ENCODE assay signal across 11 mouse cellular contexts in genomic region chr8:122737071-122737470, GRCm38 (mm10). TPM values are rescaled to one million over a fixed set of nuclear protein-coding genes. Genes with fewer than 3 reads are reported as not detected.
DNase-seq lines count a peak whose midpoint lies in the region; ATAC-seq and TF ChIP-seq lines count a peak whose summit lies in the region.
"Had no signal": no experiment of that assay in that cellular context is flagged by ENCODE, and none has a peak within 500 bp of the region (broad histone marks: within the 10 kb centered on the region; RNA-seq: fewer than 3 reads in every experiment).

No protein-coding gene starts in this region.

- H3K27me3 ChIP-seq in lung, embryonic 14.5 days (ENCODE audit: insufficient read depth, low read length), result 0 out of 2 replicates have a peak, but pooled peaks cover 2% of the 10 kb centered on the region
- H3K27me3 ChIP-seq in forebrain, embryonic 15.5 days, result no peaks in the 10 kb centered on the region

- no peak for TF ChIP-seq CTCF in lung, embryonic 14.5 days (IDR thresholded peaks at IDR 0.05; ENCODE audit: low read depth)

- 40% methylated on average over 4 of the region's 4 CpGs for WGBS in lung, embryonic 14.5 days
- 51% methylated on average over 4 of the region's 4 CpGs for WGBS in forebrain, embryonic 15.5 days

- no peak for ATAC-seq in lung, embryonic 14.5 days (ENCODE audit: insufficient read depth)
- no peak for ATAC-seq in forebrain, embryonic 15.5 days (replicated peaks)
- peak; percentile 59 for ATAC-seq in megakaryocyte progenitor cell, adult 5-6 weeks (replicated peaks; ENCODE audit: poor library complexity)
- no peak for ATAC-seq in frontal cortex, adult (ENCODE audit: low TSS enrichment)

- H3K27ac ChIP-seq in lung, embryonic 14.5 days (ENCODE audit: low read depth), result no peak overlapping the region
- H3K27ac ChIP-seq in forebrain, embryonic 15.5 days (replicated peaks), result peak overlapping the region; percentile 93
- H3K27ac ChIP-seq: limb, embryonic 15.5 days had no signal

- no peak overlapping the region for H3K4me3 ChIP-seq in lung, embryonic 14.5 days (ENCODE audit: low read depth, low read length)
- no peak overlapping the region for H3K4me3 ChIP-seq in forebrain, embryonic 15.5 days
- H3K4me3 ChIP-seq: limb, embryonic 15.5 days had no signal

- DNase-seq in adrenal gland, postnatal 10 days, result peak; percentile 23
- no peak for DNase-seq in adrenal gland, adult (ENCODE audit: inconsistent age in 2 of 2, low spot score in 1 of 2)
- peak; percentile 61 for DNase-seq in lung, embryonic 14.5 days
- DNase-seq in lung, postnatal 36 days, result no peak
- DNase-seq in urinary bladder, adult 2 months (ENCODE audit: low spot score), result no peak
- DNase-seq: cerebellum, adult 2 months; kidney, adult 8-10 months had no signal

- no peak overlapping the region for H3K4me2 ChIP-seq in lung, embryonic 14.5 days
- no peak overlapping the region for H3K4me2 ChIP-seq in forebrain, embryonic 15.5 days (replicated peaks)
- H3K4me2 ChIP-seq: limb, embryonic 15.5 days had no signal

- H3K36me3 ChIP-seq in lung, embryonic 14.5 days (ENCODE audit: insufficient read depth), result no peaks in the 10 kb centered on the region
- H3K36me3 ChIP-seq in forebrain, embryonic 15.5 days, result no peaks in the 10 kb centered on the region
- H3K36me3 ChIP-seq: limb, embryonic 15.5 days had no signal

- H3K9ac ChIP-seq in lung, embryonic 14.5 days, result no peak overlapping the region
- no peak overlapping the region for H3K9ac ChIP-seq in forebrain, embryonic 15.5 days (replicated peaks)
- H3K9ac ChIP-seq: limb, embryonic 15.5 days had no signal

- H3K4me1 ChIP-seq in lung, embryonic 14.5 days (ENCODE audit: insufficient read depth), result no peaks in the 10 kb centered on the region
- peaks cover 77% of the 10 kb centered on the region for H3K4me1 ChIP-seq in forebrain, embryonic 15.5 days

- H3K9me3 ChIP-seq in lung, embryonic 14.5 days (ENCODE audit: low read depth, low read length), result no peaks in the 10 kb centered on the region
- H3K9me3 ChIP-seq in forebrain, embryonic 15.5 days, result no peaks in the 10 kb centered on the region
- H3K9me3 ChIP-seq: limb, embryonic 15.5 days had no signal

RNA-seq across cellular contexts. Expression of gene Cbfa2t3, which starts 38.2 kb away (rescaled TPM):
- 10 to 100 TPM; 12.0 to 14.3 TPM for total RNA-seq in adrenal gland, postnatal 10 days (2021)
- 4.7 and 5.7 TPM in 2 replicates for polyA plus RNA-seq in lung, embryonic 14.5 days (2014; fragmentation: Nextera tagmentation; extraction: Ambion mirVana)
- 13.2 and 14.0 TPM in 2 replicates for polyA plus RNA-seq in forebrain, embryonic 15.5 days (2015; fragmentation: Nextera tagmentation; extraction: Ambion mirVana)
- 19.6 and 20.7 TPM in 2 replicates for total RNA-seq in megakaryocyte progenitor cell, adult 5-6 weeks (2015)
- total RNA-seq in megakaryocyte progenitor cell, adult 5-6 weeks (2017), result 11.8 and 12.3 TPM in 2 replicates
- polyA plus RNA-seq in urinary bladder, adult 2 months (2012; rRNA removed), result 0.95 and 4.0 TPM in 2 replicates

RNA-seq across cellular contexts. Expression of gene Acsf3, which starts 38.2 kb away (rescaled TPM):
- 10 to 100 TPM; 54.3 to 64.8 TPM for total RNA-seq in adrenal gland, postnatal 10 days (2021)
- polyA plus RNA-seq in lung, embryonic 14.5 days (2014; fragmentation: Nextera tagmentation; extraction: Ambion mirVana), result 14.8 and 17.7 TPM in 2 replicates
- 14.6 and 16.4 TPM in 2 replicates for polyA plus RNA-seq in forebrain, embryonic 15.5 days (2015; fragmentation: Nextera tagmentation; extraction: Ambion mirVana)
- 4.5 and 5.5 TPM in 2 replicates for total RNA-seq in megakaryocyte progenitor cell, adult 5-6 weeks (2015)
- total RNA-seq in megakaryocyte progenitor cell, adult 5-6 weeks (2017), result 5.7 and 6.6 TPM in 2 replicates
- polyA plus RNA-seq in urinary bladder, adult 2 months (2012; rRNA removed), result 14.2 and 14.4 TPM in 2 replicates

Comparison
In these comparisons a context has a peak if more than half of its experiments do, and no peak if none do; other contexts are left out.
1. DNase-seq: peak in adrenal gland, postnatal 10 days (single experiment) and lung, embryonic 14.5 days (single experiment); none in adrenal gland, adult (0 of 2), lung, postnatal 36 days (single experiment) and urinary bladder, adult 2 months (single experiment).